Mouse (Mus musculus): ENCODE results near the gene Ldhal6b. TPM values are rescaled to one million over a fixed set of nuclear protein-coding genes. Genes with fewer than 3 reads are reported as not detected.

The Ldhal6b gene
- polyA plus RNA-seq, 1 experiment from 2014 or later, result not detected

DNA sequence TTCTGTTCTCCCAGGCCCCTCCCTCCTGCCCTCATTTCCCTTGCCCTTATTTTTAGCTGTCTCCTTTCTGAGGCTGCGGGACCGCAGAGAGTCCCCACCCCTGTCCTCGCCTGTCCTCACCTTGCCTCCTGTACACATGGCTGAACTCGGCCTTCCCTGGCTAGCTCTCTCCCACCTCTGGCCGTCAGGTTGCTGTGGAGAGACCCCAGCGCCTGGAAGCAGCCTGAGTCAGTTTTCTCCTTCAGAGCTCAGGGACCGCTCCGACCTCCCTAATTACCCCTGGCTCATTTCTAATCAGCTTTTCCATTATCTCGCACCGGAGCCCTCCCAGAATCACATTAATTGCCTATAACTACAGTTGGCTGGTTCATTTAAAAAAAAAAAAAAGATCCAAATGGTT is 27.9 kb downstream of the Ldhal6b start:
- WGBS, result 61% methylated on average over 10 of the region's 10 CpGs

DNA sequence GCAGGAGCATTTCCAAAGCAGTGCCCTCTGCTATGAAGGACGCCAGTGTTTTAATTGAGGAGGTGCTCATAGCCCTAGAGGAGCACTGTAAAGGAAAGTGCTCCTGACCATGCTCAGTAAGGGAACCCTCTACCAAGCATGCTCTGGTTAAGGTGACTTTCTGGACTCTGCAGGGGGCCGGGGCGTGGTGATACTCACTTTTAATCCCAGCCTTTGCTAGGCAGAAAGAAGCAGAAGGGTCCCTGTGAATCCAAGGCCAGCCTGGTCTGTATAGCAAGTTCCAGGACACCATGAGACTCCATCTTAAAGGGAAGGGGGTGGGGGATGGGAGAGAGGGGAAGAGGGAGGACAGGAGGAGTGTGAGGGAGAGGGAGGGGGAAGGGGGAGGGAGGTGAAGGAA is 30.2 kb downstream of the Ldhal6b start:
- Histone ChIP-seq H3K4me3 (no peak overlapping the region), H3K9me3 (no peaks in the 10 kb centered on the region), H3K4me2 (no peak overlapping the region), H3K4me1 (no peaks in the 10 kb centered on the region), H3K27me3 (no peaks in the 10 kb centered on the region), H3K36me3 (no peaks in the 10 kb centered on the region), H3K27ac (no peak overlapping the region), H3K9ac (no peak overlapping the region)
- no peak for ATAC-seq (ENCODE audit: borderline replicate concordance, extremely low read depth, low FRiP score, low TSS enrichment)
- 76% methylated on average over 3 of the region's 3 CpGs for WGBS

More for the DNA sequence above, 27.9 kb downstream of the Ldhal6b start:
- Histone ChIP-seq H3K27me3 (no peaks in the 10 kb centered on the region), H3K9ac (no peak overlapping the region), H3K4me1 (no peaks in the 10 kb centered on the region), H3K4me2 (no peak overlapping the region), H3K27ac (no peak overlapping the region), H3K36me3 (no peaks in the 10 kb centered on the region), H3K9me3 (no peaks in the 10 kb centered on the region), H3K4me3 (no peak overlapping the region)
- no peak for ATAC-seq (ENCODE audit: borderline replicate concordance, extremely low read depth, low FRiP score, low TSS enrichment)

DNA sequence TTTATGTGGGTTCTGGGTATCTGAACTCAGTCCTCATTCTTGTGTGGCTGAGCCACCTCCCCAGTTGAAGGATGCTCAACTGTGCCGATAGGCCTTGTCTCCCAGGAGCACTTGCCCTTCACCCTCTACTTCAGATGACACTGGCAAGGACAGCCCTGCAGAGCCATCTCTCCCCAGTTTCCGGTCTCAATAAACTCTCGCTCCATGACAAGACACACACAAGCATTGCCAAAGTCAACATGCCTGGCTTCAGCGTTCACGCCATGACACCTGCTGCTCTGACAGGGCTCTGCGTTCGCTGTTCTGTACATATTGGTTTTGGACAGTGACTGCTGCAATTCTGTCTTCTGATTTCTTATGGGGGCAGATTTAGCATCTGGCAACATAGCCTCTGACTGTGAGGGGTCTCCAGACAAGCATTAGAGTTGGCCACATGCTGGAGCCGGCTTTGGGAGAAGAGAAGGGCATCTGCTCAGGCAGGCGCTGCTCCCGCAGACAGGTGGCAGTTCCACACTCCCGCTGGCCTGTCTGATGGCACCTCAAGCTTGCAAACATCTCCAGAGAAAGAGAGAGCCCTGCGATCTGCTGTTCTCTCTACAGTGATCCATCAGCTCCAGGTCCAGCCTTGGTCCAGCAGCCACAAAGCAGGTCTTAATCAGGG is 31.6 kb downstream of the Ldhal6b start:
- Histone ChIP-seq H3K9me3 (no peaks in the 10 kb centered on the region), H3K27me3 (no peaks in the 10 kb centered on the region), H3K4me2 (no peak overlapping the region), H3K4me1 (no peaks in the 10 kb centered on the region), H3K27ac (no peak overlapping the region), H3K9ac (no peak overlapping the region), H3K36me3 (no peaks in the 10 kb centered on the region), H3K4me3 (no peak overlapping the region)
- 76% methylated on average over 12 of the region's 12 CpGs for WGBS
- ATAC-seq (ENCODE audit: borderline replicate concordance, extremely low read depth, low FRiP score, low TSS enrichment), result no peak

DNA sequence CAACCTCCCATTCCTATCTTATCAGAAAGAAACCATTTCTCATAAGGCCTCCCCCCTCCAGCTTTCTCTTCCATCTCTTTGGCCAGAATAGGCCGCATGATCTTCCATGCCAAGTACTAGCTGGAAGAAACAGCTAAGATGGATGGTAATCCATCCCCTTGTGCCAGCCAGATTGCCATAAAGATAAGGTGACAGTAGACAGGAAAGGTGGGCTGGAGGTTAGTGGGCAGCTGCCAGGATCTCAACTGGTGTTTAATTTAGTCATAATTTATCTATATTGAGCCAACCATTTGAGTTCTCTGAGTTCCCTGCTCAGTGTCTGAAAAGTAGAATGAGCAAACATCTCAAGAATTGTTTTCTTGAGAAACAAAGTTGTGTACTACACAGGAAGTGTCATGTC is 32.9 kb downstream of the Ldhal6b start:
- no peak for ATAC-seq (ENCODE audit: borderline replicate concordance, extremely low read depth, low FRiP score, low TSS enrichment)
- no peaks in the 10 kb centered on the region for H3K9me3 ChIP-seq
- no peaks in the 10 kb centered on the region for H3K36me3 ChIP-seq
- no peaks in the 10 kb centered on the region for H3K4me1 ChIP-seq
- H3K4me3 ChIP-seq, result no peak overlapping the region
- no peaks in the 10 kb centered on the region for H3K27me3 ChIP-seq
- 77% methylated on average over 1 of the region's 1 CpGs for WGBS
- H3K27ac ChIP-seq, result no peak overlapping the region
- H3K4me2 ChIP-seq, result no peak overlapping the region
- no peak overlapping the region for H3K9ac ChIP-seq

DNA sequence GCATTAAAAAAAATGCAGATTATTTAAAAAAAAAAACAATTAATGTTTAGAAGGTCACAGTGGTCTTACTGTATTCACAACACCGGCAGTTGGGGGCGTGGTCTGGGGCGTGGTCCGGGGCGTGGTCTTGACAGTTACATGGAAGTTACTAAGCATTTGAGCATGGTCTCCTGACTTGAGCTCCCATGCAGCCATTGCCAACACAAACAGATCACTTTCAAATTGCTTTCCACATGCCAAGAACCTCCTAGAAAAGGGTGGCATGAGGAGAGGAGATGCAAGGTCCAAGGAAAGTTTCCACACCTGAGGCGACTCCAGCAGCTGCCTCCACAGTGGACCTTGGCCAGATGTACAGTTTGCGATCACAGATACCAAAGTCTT is 40.6 kb downstream of the Ldhal6b start:
- Histone ChIP-seq H3K4me2 (no peak overlapping the region), H3K27ac (no peak overlapping the region), H3K9me3 (no peaks in the 10 kb centered on the region), H3K27me3 (no peaks in the 10 kb centered on the region), H3K9ac (no peak overlapping the region), H3K36me3 (no peaks in the 10 kb centered on the region), H3K4me1 (no peaks in the 10 kb centered on the region), H3K4me3 (no peak overlapping the region)
- no peak for ATAC-seq (ENCODE audit: borderline replicate concordance, extremely low read depth, low FRiP score, low TSS enrichment)
- 27% methylated on average over 7 of the region's 7 CpGs for WGBS

DNA sequence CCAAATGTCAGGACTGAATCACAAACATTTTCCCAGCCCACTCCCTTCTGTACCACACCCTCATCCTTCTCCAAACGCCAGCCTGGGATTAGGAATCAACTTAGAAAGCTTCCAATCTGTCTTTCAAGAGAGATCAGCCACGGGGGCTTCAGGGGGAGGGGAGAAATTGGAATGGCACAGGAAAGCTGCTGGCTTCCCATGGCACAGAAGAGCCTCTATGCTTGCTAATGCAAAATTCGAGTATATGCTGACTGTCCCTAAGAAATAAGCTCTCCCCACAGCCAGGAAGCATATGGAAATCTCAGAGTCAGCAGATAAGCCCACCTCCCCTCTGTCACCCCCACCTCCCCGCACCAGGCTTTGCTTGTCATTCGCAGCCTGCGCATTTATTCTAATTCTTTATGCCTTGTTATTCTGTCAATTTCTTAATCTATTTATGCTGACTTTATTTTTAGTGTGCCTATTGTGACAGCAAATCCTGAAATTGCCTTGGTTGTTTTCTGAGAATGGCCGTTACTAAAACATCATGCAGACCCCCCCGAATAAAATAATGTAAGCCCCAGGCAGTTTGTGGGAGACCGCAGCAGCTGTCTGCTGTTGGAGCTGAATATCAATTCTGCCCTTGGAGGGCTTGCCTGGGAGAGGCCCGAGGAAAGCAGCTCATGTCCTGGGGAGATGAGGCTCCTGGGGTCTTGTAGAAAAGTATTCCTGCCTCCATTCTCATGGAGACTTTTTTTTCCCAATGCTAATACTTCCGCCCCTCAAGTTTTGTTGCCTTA is 41.2 kb downstream of the Ldhal6b start:
- Histone ChIP-seq H3K4me2 (no peak overlapping the region), H3K4me3 (no peak overlapping the region)

DNA sequence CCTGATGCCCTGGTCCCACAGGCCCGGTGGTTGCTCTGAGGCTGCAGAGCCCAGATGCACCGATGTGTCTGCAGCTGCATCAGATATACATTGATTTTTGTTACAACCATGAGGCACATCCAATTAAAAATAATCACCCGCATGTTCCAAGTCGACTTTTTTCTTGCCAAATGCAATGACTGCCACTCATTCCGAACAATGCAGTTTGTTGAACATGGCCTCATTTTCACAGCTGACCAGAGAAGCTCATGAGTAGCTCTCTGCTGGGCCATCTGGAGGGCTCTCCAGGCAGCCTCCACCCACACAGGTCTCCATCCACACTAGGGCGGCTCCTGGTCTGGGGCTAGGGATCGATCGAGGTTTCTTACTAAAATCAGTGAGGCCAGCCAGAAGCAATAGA is 45.6 kb downstream of the Ldhal6b start:
- Histone ChIP-seq H3K9ac (no peak overlapping the region), H3K36me3 (no peaks in the 10 kb centered on the region), H3K4me3 (no peak overlapping the region), H3K27ac (no peak overlapping the region), H3K27me3 (no peaks in the 10 kb centered on the region), H3K9me3 (no peaks in the 10 kb centered on the region), H3K4me2 (no peak overlapping the region), H3K4me1 (no peaks in the 10 kb centered on the region)
- WGBS, result 80% methylated on average over 8 of the region's 8 CpGs
- no peak for ATAC-seq (ENCODE audit: borderline replicate concordance, extremely low read depth, low FRiP score, low TSS enrichment)

More for the DNA sequence above, 41.2 kb downstream of the Ldhal6b start:
- Histone ChIP-seq H3K27ac (no peak overlapping the region), H3K4me1 (no peaks in the 10 kb centered on the region), H3K27me3 (no peaks in the 10 kb centered on the region), H3K9ac (no peak overlapping the region), H3K9me3 (no peaks in the 10 kb centered on the region), H3K36me3 (no peaks in the 10 kb centered on the region)
- no peak for ATAC-seq (ENCODE audit: borderline replicate concordance, extremely low read depth, low FRiP score, low TSS enrichment)
- WGBS, result 35% methylated on average over 11 of the region's 11 CpGs

DNA sequence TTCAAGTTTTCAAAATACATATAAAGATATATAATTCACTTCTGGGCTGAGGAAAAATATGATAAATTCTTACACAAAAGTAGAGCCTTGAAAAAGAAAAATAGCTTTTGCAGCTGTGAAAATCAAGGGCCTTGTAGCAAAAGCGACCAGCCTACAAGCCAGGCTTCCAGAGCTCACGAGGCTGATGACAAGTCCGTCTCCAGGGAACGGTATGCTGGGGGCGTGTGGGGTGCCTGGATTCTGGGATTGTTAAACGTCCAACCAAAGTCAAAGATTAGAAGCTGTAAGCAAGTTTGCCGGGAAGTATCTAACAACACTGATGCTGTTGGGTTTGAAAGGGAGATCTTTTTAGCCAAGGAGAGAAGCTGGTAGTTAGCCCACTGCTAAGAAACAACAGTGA is 47.0 kb downstream of the Ldhal6b start:
- Histone ChIP-seq H3K9me3 (no peaks in the 10 kb centered on the region), H3K36me3 (no peaks in the 10 kb centered on the region), H3K27me3 (no peaks in the 10 kb centered on the region), H3K4me3 (no peak overlapping the region), H3K9ac (no peak overlapping the region), H3K4me2 (no peak overlapping the region), H3K27ac (no peak overlapping the region), H3K4me1 (no peaks in the 10 kb centered on the region)
- WGBS, result 61% methylated on average over 7 of the region's 7 CpGs
- no peak for ATAC-seq (ENCODE audit: borderline replicate concordance, extremely low read depth, low FRiP score, low TSS enrichment)

DNA sequence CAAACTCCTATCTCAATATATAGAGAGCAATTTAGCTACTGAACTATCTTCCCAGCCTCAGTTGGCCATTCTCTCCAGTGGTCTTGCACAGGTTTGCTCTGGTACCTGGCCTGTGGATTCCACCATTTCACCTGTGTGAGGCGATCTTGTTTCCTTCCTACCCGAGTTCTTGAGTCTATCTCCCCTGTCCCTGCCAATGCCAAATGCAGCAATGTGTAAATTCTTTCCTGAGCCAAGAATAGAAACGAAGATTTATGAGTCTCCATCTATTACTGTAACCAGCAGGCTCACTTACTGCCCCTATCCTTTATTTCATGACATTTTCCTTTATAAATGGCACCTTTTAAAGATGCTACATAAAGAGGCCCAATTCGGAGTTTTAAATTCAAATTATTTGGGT is 47.5 kb downstream of the Ldhal6b start:
- Histone ChIP-seq H3K4me2 (no peak overlapping the region), H3K27me3 (no peaks in the 10 kb centered on the region), H3K4me3 (no peak overlapping the region), H3K4me1 (no peaks in the 10 kb centered on the region), H3K9me3 (no peaks in the 10 kb centered on the region), H3K36me3 (no peaks in the 10 kb centered on the region), H3K27ac (no peak overlapping the region), H3K9ac (no peak overlapping the region)
- ATAC-seq (ENCODE audit: borderline replicate concordance, extremely low read depth, low FRiP score, low TSS enrichment), result no peak
- WGBS, result 71% methylated on average over 4 of the region's 4 CpGs

Small RNA genes lying within 50 kb of the gene (microRNA-seq; reads per million reads assigned to microRNA genes)
- gene Gm22475, result not detected

Other genes with a start within 250 kb of the Ldhal6b start
- gene Tmem242, start 21.5 kb upstream of the Ldhal6b start, polyA plus RNA-seq (2015; fragmentation: Nextera tagmentation; extraction: Ambion mirVana), result 118 and 127 TPM in 2 replicates
- 1.2 and 1.3 TPM in 2 replicates for gene Zdhhc14, start 73.8 kb upstream of the Ldhal6b start, polyA plus RNA-seq (2015; fragmentation: Nextera tagmentation; extraction: Ambion mirVana)

Data from lung, embryonic 15.5 days (tissue).